Mouse (Mus musculus): ENCODE data around the gene Fgd2.
A peak's percentile ranks its signal among the peaks of the same experiment; 100 is the strongest.
"Not testable (repeated sequence)": the region's sequence is repeated elsewhere in the genome, so short reads cannot be mapped to it uniquely, and the experiment has no call there.

Gene Fgd2

GRCm38 (mm10) chr17:29363109-29363508, 2.4 kb downstream of the Fgd2 start:
- no peak for DNase-seq (ENCODE audit: low spot score)

DNA sequence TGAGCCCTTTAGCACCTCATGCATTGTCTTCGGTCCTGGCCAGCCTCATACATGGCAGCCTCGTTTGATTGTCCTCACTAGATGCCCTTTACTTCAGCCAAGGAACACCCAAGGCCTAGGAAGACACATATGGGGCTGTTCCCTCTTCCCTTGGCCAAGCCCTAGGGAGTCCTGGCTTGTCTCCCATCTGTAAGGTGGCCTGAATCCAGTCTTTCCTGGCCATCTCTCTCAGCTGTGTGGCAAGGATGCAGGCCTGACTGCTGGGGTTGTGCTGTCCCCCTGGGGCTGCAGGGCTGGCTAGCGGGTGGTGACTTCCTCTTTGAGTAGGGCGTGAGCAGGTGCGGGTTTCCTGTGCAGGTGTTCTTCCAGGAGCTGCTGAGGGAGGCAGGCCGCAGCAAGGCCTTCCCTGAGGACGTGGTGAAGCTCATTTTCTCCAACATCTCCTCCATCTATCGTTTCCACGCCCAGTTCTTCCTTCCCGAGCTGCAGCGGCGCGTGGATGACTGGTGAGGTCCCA, 4.4 kb downstream of the Fgd2 start:
- no peak for DNase-seq (ENCODE audit: low spot score)

GRCm38 (mm10) chr17:29368726-29369125, 8.0 kb downstream of the Fgd2 start:
- DNase-seq (ENCODE audit: low spot score) = no peak

- peak; percentile 83 for DNase-seq (ENCODE audit: low spot score)
Measured at GRCm38 (mm10) chr17:29370984-29371723, 10.4 kb downstream of the Fgd2 start.

- DNase-seq (ENCODE audit: low spot score) = no peak
Measured at GRCm38 (mm10) chr17:29375871-29376270, 15.2 kb downstream of the Fgd2 start.

DNA sequence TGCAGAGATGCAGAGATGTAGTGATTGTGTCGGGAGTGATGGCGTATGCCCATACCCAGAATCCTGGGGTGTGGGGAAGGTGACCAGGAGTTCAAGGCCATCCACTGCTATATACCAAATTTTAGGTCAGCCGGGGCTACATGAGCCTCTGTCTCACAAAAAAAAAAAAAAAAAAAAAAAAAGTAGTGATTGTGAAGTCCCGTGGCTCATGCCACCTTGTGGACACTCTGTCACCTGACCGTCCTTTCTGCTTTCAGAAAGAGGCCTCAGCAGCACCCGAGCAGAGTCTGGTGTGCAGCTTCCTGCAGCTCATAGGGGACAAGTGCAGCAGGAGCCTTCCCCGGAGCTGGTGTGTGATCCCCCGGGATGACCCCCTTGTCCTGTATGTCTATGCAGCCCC, 17.3 kb downstream of the Fgd2 start:
- no peak for DNase-seq (ENCODE audit: low spot score)

GRCm38 (mm10) chr17:29380241-29380640, 19.5 kb downstream of the Fgd2 start:
- no peak for DNase-seq (ENCODE audit: low spot score)

- DNase-seq (ENCODE audit: low spot score) = no peak
Measured at GRCm38 (mm10) chr17:29381472-29381871, 20.8 kb downstream of the Fgd2 start.

GRCm38 (mm10) chr17:29382417-29382816, 21.7 kb downstream of the Fgd2 start:
- no peak for DNase-seq (ENCODE audit: low spot score)

- no peak for DNase-seq (ENCODE audit: low spot score)
Measured at GRCm38 (mm10) chr17:29383923-29384322, 23.2 kb downstream of the Fgd2 start.

DNA sequence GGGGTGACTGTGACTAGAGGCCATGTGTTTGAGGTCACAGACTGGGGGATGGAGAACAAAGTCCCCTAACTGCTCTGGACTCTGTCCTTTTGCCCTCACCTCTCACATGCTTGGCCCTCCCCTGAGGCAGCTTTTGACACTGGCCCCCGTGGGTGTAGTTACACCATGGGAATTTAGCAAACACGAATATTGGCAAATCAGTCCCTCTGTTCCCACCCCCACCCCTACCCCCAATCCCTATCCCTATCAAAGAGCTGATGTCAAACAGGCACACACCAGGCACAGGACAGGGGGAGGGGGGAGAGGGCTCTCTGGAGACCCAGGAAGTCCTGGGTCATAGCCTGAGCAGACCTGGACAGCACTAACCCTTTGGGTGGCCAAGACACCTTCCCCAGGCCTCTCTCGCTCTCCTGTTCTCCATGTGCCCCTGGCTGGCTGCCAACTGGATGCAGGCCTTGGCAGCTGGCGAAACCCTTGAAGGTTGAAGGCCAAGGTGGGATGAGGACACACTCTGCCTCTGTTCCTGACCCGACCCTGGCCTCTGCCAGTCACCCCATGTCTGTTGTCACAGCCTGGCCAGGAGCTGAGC, 24.2 kb downstream of the Fgd2 start:
- DNase-seq (ENCODE audit: low spot score) = no peak

DNA sequence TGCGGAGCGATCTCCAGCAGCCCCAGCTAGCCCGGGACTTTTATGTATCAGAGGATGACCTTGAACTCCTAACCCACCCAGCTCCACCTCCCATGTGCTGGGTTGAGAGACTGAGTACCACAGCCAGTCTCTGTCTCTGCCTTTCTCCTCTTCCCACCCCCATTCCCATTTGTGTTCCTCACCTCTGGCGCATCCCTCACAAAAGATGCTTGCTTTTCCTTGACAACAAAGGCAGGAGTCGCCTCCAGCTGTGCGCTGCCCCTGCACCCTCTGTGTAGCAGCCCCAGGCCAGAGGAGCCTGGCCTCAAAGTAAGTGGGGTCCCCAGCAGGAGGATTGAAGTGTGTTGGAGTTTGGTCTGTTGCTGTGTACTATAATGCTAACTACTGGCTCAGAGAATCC, 25.0 kb downstream of the Fgd2 start:
- no peak for DNase-seq (ENCODE audit: low spot score)

GRCm38 (mm10) chr17:29388978-29389377, 28.3 kb downstream of the Fgd2 start:
- DNase-seq (ENCODE audit: low spot score) = no peak

GRCm38 (mm10) chr17:29391280-29391679, 30.6 kb downstream of the Fgd2 start:
- DNase-seq (ENCODE audit: low spot score) = no peak

- DNase-seq (ENCODE audit: low spot score) = no peak
Measured at GRCm38 (mm10) chr17:29393335-29394089, 32.8 kb downstream of the Fgd2 start.

- no peak for DNase-seq (ENCODE audit: low spot score)
Measured at GRCm38 (mm10) chr17:29394106-29394760, 33.5 kb downstream of the Fgd2 start.

GRCm38 (mm10) chr17:29394761-29395160, 34.0 kb downstream of the Fgd2 start:
- DNase-seq (ENCODE audit: low spot score) = not testable (repeated sequence)

DNA sequence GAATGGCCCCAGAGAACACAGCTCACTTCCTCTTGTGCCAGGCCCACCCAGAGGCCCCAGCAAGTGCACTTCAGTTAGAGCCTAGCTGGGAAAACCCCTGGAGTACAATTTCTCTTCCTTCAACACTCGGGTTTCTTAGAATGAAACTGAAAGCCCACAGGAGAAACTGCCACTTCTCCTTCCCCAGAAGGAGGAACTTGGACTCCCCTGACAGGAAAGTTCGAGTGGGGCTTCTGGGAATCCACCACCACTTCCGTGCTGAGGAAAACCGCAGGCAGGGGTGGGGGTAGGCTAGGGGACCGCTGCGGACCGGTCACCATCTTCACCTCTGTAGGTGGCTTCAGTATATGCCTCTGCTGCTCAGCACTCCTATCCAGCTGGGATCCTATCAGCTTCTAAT, 34.7 kb downstream of the Fgd2 start:
- no peak for DNase-seq (ENCODE audit: low spot score)

- DNase-seq (ENCODE audit: low spot score) = no peak
Measured at GRCm38 (mm10) chr17:29396056-29396799, 35.5 kb downstream of the Fgd2 start.

- peak; percentile 55 for DNase-seq (ENCODE audit: low spot score)
Measured at GRCm38 (mm10) chr17:29396821-29397242, 36.1 kb downstream of the Fgd2 start.
